Mouse (Mus musculus): ENCODE data around the gene Stmn1. TPM values are rescaled to one million over a fixed set of nuclear protein-coding genes. Genes with fewer than 3 reads are reported as not detected.

Gene Stmn1
- polyA plus RNA-seq (2012; fragmentation: generic; extraction: Trizol): 100 to 1,000 TPM; 356 to 718 TPM

DNA sequence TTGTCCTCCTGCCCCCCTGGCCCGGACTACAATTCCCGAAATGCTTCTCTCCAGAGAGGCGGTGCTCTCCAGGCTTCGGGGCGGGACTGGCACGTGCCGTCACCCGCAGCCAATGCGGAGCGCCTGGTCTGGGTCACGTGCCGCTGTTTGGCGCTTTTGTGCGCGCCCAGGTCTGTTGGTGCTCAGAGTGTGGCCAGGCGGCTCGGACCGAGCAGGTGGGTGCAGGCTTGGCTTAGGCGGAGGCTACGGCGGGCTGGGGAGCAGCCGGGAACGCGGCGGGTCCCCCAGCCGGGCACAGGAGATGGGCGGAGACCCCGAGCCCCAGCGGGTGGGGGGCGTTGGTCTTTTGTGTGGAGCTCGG, at the start of gene Stmn1:
Gene Stmn1 (plus strand): TSS at position 106 of the 361 bp plus-strand sequence.

DNA sequence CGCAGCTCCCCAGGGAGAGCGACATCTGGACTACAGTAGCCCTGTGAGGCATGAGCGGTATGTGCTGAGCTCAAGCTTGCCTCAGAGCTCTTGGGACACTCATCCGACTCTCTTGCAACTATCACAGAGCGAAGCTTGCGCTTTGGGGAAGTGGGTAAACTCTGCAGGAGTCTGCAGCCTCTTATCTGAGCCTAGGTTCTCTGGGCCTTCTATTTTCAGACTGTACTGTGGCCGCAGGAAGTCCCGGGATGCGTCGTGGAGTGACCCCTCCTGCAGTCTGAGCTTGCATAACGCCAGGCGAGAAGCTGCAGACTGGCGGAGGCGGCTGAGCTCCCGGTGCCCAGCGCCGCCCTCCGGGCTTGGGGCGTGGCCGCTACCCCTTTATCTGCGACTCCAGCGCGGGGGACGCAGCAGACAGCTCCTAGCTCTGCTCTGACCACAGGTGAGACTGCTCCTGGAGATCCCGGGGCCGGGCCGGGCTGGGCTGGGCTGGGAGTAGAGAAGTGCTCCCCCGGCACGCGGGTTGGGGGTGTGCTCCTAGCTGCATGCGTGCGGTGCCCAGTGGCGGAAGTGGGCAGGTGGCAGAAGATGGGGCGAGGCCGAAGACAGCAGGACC, 28.6 kb downstream of the Stmn1 start, which contains the start of gene Paqr7:
Gene Paqr7 (plus strand): TSS at position 103 of the 616 bp plus-strand sequence.

DNA sequence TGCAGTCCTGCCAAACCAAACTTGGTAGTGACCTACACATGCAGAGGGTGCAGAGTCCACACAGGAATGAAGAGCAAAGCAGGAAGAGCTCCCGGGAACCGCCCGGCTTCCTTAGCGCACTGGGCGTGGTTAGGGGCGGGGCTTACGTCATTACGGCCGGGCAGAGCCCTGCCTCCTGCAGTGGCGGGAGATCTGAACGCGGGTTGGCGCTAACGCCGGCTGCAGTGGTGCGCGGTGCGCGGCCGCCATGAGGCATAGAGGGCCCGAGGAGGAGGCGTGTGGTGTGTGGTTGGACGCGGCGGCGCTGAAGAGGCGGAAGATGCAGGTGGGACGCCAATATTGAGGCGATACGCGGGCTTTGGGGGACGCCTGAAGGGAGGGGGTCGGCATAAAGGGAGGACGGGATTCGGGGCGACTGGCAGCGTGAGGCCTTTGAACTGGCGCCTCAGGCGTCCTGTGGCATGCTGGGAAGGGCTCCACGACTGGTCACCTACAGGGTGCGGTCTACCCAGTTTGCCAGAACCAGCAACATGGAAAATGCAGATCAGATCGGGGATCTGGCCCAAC, 42.8 kb downstream of the Stmn1 start, which contains the start of gene Aunip:
Gene Aunip (plus strand): TSS at position 155 of the 567 bp plus-strand sequence.

Other genes with a start within 250 kb of the Stmn1 start
- not detected for gene Catsper4, start 240.9 kb upstream of the Stmn1 start, polyA plus RNA-seq (2012; fragmentation: generic; extraction: Trizol)
- gene Cnksr1, start 229.9 kb upstream of the Stmn1 start, polyA plus RNA-seq (2012; fragmentation: generic; extraction: Trizol): under 1 TPM; 0.20 to 0.53 TPM
- gene E130218I03Rik, start 224.7 kb upstream of the Stmn1 start, polyA plus RNA-seq (2012; fragmentation: generic; extraction: Trizol): 10 to 100 TPM in 1 of 2 experiments, under 1 TPM in 1; 0.70 to 21.0 TPM
- 10 to 100 TPM; 13.5 to 31.5 TPM for gene Zfp593, start 222.7 kb upstream of the Stmn1 start, polyA plus RNA-seq (2012; fragmentation: generic; extraction: Trizol)
- gene Gm30191, start 221.4 kb upstream of the Stmn1 start, polyA plus RNA-seq (2012; fragmentation: generic; extraction: Trizol): not detected
- gene Grrp1, start 214.2 kb upstream of the Stmn1 start, polyA plus RNA-seq (2012; fragmentation: generic; extraction: Trizol): under 1 TPM in 1 of 2 experiments, not detected in 1; 0.11 TPM
- 1 to 10 TPM in 1 of 2 experiments, under 1 TPM in 1; 0.23 to 1.9 TPM for gene Pdik1l, start 180.4 kb upstream of the Stmn1 start, polyA plus RNA-seq (2012; fragmentation: generic; extraction: Trizol)
- gene Trim63, start 153.2 kb upstream of the Stmn1 start, polyA plus RNA-seq (2012; fragmentation: generic; extraction: Trizol): under 1 TPM in 1 of 2 experiments, not detected in 1; 0.02 TPM
- gene Slc30a2, start 125.1 kb upstream of the Stmn1 start, polyA plus RNA-seq (2012; fragmentation: generic; extraction: Trizol): not detected
- under 1 TPM; 0.04 to 0.12 TPM for gene Extl1, start 84.5 kb upstream of the Stmn1 start, polyA plus RNA-seq (2012; fragmentation: generic; extraction: Trizol)
- 10 to 100 TPM in 1 of 2 experiments, 1 to 10 TPM in 1; 2.8 to 18.0 TPM for gene Pafah2, start 72.0 kb upstream of the Stmn1 start, polyA plus RNA-seq (2012; fragmentation: generic; extraction: Trizol)
- gene Paqr7, start 28.4 kb downstream of the Stmn1 start, polyA plus RNA-seq (2012; fragmentation: generic; extraction: Trizol): under 1 TPM; 0.05 to 0.46 TPM
- 1 to 10 TPM; 3.3 to 4.3 TPM for gene Aunip, start 42.7 kb downstream of the Stmn1 start, polyA plus RNA-seq (2012; fragmentation: generic; extraction: Trizol)
- 10 to 100 TPM; 32.0 to 56.6 TPM for gene Mtfr1l, start 67.1 kb downstream of the Stmn1 start, polyA plus RNA-seq (2012; fragmentation: generic; extraction: Trizol)
- 10 to 100 TPM; 36.5 to 83.6 TPM for gene Selenon, start 83.8 kb downstream of the Stmn1 start, polyA plus RNA-seq (2012; fragmentation: generic; extraction: Trizol)
- 10 to 100 TPM in 1 of 2 experiments, under 1 TPM in 1; 0.80 to 20.9 TPM for gene Man1c1, start 236.0 kb downstream of the Stmn1 start, polyA plus RNA-seq (2012; fragmentation: generic; extraction: Trizol)